Comparison of ENCODE assay signal across 8 mouse cellular contexts in the genomic region with DNA sequence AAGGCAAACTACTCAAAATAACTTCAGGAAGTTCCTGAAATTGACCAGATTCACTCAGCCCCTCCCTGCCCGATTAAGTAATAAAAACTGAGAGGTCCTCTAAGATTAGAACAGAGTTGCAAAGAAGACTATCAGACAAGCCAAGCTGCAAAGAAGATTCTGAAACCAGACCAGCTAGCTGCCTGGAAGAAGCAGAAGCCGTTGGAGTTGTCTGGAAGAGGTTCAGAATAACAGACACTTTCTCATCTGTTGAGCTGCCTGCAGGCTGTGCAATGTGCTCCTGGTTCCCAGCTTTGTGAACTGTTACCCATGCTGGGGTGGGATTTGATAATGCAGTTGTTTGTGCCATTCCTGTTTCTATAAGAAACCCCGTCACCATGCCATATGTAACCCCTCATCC.
"Had no signal": no experiment of that assay in that cellular context is flagged by ENCODE, and none has a peak within 500 bp of the region (broad histone marks: within the 10 kb centered on the region; RNA-seq: fewer than 3 reads in every experiment).

No protein-coding gene starts in this region.

- ATAC-seq: midbrain, embryonic 16.5 days had no signal

- DNase-seq: kidney, adult 2 months; kidney, postnatal 14 days; left cerebral cortex, postnatal 4 days; lung, adult 18-20 months; retina, postnatal 1 day; right cerebral cortex, postnatal 25 days; thymus, postnatal 4 days had no signal
